Mouse (Mus musculus) right cerebral cortex, postnatal 36 days (tissue): Measurements from ENCODE around the gene Sh3bp5.
A peak's percentile ranks its signal among the peaks of the same experiment; 100 is the strongest.
"Not testable (repeated sequence)": the region's sequence is repeated elsewhere in the genome, so short reads cannot be mapped to it uniquely, and the experiment has no call there.

Experiments
- DNase-seq, 2 experiments: peaks; one replicate each; pipeline ENCODE4 v3.0.0; 2022; ENCODE audit warnings: low spot score in 2 of 2, mixed read lengths in 1 of 2

Sh3bp5 gene

GRCm38 (mm10) chr14:31435930-31436693 is at the start of gene Sh3bp5:
Gene Sh3bp5 (minus strand): TSS chr14:31436078.
- peak; percentile 87 to 88 for DNase-seq

- no peak for DNase-seq
Observed at GRCm38 (mm10) chr14:31482417-31482816, 46.5 kb upstream of the Sh3bp5 start.

DNA sequence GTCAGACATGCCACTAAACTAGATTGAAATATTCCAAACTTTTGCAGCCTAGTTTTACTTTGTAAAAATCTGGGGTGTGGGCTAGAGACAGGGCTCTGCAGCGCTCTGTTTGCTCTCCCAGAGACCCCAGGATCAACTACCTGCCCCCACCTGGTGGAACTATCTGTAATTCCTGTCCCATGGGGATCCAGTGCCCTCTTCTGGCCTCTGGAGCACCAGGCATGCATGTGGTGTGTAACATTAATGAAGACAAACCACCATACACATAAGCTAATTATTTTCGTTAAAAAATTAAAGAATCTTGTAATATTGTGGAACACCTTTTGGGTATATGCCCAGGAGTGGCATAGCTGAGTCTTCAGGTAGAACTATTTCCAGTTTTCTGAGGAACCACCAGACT is 37.4 kb upstream of the Sh3bp5 start:
- DNase-seq: no peak

- peak; percentile 18 to 47 for DNase-seq
Observed at GRCm38 (mm10) chr14:31472451-31473061, 36.7 kb upstream of the Sh3bp5 start.

DNA sequence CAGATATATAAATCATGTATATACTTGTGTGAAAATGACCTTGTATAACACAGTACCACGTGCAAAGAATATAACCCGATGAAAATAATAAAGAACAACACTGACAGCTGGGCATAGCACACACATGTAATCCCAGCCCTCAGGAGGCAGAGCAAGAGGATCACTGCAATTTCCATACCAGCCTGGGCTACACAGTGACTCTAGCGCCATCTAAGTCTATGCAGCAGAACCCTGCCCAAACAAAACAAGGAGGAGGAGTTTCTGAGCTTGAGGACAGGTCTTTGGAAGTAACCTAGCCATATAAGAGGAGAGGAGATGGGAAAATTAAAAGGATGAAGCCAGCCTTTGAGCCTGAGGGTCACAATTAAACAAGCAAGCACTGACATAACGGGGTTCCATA is 33.8 kb upstream of the Sh3bp5 start:
- DNase-seq: no peak

DNA sequence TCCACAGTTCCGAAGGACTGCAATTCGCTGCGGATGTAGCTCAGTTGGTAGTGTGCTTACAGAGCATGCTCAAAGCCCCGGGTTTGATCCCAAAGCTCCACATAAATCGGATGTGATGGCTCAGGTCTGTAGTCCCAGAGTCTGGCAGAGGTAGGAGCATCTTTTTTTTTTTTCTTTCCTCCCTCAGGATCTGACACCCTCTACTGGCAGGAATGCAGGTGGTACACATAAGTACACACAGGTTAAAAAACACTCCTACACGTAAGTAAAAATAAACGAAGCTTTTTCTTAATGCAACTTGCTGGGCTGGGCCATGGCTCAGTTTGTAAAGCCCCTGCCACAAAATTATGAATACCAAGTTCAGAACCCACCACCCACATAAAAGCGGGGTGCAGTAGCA is 28.3 kb upstream of the Sh3bp5 start:
- no peak for DNase-seq

DNA sequence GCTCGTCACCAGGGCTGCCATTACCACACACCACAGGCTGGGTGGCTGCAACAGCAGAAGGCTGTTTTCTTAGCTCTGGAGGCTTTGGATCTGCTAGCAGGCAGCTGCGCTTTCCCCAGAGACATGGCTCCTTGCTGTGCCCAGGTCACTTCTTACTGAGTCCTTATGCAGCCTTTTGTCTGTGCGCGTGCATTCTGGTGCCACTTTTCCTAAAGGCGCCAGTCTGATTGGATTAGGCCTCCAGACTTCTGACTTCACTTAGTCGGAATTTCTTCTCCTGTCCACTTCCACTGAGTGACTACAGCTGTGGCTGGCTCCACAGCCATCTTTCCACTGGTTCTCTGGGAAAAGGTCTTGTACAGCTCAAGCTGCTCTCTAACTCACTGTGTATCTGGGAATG is 27.0 kb upstream of the Sh3bp5 start:
- no peak for DNase-seq

GRCm38 (mm10) chr14:31462226-31462625 is 26.3 kb upstream of the Sh3bp5 start:
- DNase-seq: not testable (repeated sequence)

DNA sequence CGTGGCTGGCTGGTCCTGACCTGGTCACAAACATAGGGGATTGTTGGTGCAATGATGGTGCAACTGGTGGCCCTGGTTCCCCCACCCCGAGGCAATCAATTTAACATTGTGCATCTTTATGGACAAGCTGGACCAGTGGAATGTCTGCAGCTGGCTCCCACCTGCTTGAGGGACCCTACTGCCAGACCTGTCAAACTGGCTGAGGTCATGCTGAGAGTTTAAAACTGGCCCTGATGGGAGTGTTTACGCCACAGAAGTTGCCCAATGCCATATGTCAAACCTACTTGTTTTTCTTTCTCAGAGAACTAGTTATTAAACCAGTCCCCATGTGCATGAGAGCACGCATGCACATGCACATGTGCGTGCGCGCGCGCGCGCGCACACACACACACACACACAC is 22.1 kb upstream of the Sh3bp5 start:
- DNase-seq: no peak

DNA sequence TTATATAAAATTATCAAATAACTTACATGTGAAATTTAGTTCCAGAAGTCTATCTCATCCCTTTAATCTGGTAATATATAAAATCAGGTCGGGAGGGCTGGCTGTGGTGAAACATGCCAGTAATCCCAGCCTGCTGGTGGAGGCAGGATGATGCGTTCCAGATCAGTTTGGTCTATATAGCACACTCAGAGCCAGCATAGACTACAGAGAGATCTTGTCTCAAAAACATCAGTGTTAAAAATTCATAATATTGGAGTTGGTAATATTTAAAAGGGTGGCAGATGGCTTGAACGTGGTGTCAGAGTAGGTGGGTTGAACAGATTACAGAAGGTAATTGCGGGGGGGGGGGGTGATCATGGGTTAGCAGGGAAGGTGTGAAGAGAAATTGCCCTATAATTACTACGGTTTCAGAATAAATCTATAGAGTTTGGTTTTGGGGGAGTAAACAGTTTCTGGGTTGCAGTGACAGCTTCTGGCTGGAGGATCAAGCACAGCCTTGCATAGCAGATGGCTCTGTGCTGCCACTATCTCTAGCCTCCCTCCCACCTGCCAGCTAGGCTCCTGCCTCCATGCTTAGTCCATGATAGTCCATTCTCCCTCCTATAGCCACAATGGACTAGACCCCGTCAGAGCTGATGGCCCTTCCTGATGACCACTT is 20.3 kb upstream of the Sh3bp5 start:
- DNase-seq: no peak

- no peak for DNase-seq
Observed at GRCm38 (mm10) chr14:31454849-31455566, 19.1 kb upstream of the Sh3bp5 start.

DNA sequence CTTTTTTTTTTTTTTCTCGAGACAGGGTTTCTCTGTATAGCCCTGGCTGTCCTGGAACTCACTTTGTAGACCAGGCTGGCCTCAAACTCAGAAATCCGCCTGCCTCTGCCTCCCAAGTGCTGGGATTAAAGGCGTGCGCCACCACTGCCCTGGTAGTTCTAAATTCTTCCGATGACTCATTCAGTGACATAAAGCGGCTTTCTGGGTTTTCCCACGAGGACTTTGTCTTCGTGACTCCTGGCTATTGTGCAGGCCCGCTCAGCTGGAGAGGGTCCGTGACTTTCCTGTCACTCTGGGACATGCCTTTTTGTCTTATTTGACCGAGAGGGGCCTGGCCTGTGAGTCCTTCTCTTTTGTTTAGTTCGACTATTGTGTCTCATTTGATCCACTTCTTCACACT is 18.1 kb upstream of the Sh3bp5 start:
- not testable (repeated sequence) for DNase-seq

DNA sequence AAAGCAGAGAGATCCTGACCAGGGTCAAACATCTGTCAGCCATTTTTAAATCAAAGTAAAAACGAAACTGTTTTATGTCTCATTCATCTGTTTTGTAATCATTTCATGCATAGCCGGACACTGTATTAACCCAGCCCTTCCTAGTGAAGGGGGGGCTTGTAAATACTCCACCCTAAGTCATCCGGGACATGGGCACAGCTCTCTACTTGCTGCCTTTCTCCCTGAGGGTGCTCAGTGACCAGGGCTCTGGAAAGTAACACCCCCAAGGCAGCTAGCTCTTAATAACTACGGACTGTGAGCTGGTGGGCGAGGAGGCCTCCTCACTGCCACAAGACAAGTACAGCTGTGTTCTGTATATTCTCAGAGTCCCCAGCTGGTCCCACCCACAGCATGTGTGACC is 13.1 kb upstream of the Sh3bp5 start:
- DNase-seq: no peak

DNA sequence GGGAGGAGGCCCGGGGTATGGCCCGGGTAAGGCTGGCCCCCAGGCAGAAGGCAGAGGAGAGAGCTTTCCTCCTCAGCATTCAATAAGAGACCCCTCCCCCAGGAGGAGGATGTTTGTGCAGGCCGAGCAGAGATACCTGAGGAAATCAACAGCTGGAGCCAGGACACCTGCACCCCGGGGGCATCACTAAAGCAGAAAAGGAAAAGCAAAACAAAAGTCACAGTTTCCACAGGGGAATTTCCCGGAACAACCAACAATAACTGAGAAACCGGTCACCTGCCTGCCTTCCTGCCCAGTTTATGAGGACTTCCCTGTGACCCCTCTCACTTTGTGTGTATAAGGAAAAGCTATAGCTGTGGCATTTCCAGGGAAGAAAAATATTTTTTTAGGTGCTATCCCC is 7.7 kb upstream of the Sh3bp5 start:
- DNase-seq: no peak

- DNase-seq: no peak
Observed at GRCm38 (mm10) chr14:31440725-31441124, 4.8 kb upstream of the Sh3bp5 start.

DNA sequence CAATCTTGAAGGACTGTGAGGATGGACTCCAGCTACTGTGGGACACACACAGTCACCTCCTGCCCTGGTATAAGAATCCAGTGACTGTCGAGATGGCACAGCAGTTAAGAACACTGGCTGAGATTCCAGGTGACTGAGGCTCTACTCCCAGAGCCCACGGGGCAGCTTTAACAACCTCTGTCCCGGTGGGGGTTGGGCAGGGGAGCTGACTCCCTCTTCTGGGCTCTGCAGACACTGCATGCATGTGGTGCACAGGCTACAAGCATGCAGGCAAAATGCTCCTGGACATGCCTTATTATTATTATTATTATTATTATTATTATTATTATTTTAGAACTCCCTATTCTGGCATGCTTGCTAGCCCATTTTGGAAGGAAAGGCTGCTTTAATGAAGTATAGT is 4.4 kb upstream of the Sh3bp5 start:
- DNase-seq: no peak

DNA sequence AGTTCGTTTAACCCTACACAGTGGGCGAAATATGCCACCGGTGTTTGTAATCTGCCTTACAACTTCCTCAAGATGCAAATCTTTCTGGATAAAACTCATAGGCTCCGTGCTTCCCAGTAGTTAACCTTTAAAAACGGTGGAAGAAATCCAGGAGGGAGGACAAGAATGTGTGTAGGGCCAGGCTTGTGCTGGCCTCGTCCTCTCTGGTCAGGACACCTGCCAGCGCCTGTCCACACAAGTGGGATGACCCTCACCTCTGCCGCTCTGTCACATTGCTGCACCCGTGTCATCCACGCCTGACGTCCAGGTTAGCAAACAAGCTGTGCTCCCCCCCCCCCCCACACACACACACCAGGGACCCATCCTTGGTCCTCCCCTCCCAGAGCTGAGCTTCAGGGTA is 3.4 kb upstream of the Sh3bp5 start:
- no peak for DNase-seq

DNA sequence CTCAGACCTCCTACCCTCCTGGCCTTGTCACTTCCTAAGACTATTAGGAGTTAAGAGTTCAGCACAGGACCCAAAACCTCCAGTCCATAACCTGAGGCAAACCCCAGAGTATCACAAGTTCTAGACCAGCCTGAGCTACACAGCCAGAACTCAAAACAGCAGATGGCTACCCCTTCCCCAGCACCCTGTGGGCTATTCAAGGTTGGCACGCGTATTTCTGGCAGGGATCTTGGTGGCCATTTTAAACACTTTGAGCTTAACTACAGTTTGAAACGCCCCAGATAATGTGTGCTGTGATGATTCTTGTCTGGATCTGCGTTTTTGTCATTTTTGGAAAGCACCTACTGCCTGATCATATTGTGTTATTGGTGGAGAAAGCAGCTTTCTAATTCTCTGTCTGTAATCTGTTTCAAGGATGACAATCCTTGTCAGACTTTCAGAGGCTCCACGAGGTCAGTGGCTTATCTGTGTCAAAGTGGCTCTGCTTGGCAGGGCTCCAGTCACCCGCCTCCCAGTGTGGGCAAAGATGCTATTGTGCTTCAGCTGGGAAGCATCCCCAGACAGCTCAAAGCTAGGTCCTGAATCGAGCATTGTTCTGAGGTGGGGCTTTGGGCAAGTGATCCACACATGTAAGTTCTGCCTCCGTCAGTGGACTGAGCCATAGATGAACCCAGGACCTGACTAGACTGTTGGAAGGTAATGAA is 2.1 kb upstream of the Sh3bp5 start:
- DNase-seq: no peak

GRCm38 (mm10) chr14:31435018-31435915 is 611 bp downstream of the Sh3bp5 start:
- DNase-seq: peak; percentile 37 to 38

- no peak for DNase-seq
Observed at GRCm38 (mm10) chr14:31434426-31434825, 1.5 kb downstream of the Sh3bp5 start.
